Mouse (Mus musculus): ENCODE data around the gene Tlcd1.

DNA sequence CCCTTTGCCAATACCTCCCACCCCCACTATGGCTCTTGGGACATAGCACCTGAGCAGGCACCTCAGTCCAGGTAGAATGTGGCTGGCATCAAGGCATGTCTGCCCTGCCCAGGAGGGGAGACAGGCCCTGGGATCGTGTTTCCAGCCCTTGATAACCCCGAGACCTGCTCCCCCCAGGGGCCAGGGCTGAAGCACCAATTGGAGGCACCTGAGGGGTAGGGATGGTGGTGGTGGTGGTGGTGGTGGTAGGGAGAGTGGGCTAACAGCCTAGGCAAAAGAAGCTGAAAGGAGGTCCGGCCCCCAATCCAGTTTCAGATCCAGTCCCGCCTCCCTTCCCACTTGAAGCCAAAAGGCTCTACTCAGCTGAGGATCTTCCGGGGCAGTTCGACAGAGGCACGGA, 17.0 kb upstream of the Tlcd1 start:
- TF ChIP-seq CTCF (IDR thresholded peaks at IDR 0.05; ENCODE audit: low read depth, low read length): no peak
- TF ChIP-seq EP300 (IDR thresholded peaks at IDR 0.05; ENCODE audit: insufficient read depth, low read depth, low read length): no peak
- TF ChIP-seq POLR2A (IDR thresholded peaks at IDR 0.05; ENCODE audit: insufficient read depth, low read length): no peak
